Mouse (Mus musculus) liver, embryonic 11.5 days (tissue): Measurements from ENCODE around the gene Cryaa. TPM values are rescaled to one million over a fixed set of nuclear protein-coding genes. Genes with fewer than 3 reads are reported as not detected.

Experiments
- ATAC-seq: fragments of 200-750 bp; cut with Nextera tagmentation; replicated peaks from 2 replicates; pipeline ENCODE4 v1.8.0; 2017; ENCODE audit warnings: moderate number of reproducible peaks, mild to moderate bottlenecking, moderate TSS enrichment, moderate library complexity; ENCODE audit not compliant: low FRiP score
- DNase-seq: peaks from one replicate; pipeline ENCODE4 v3.0.0-alpha.2; 2017; ENCODE audit warnings: low spot score
- H3K27ac ChIP-seq: fragments of 300-500 bp; sonication (generic); 2 replicates; pipeline ENCODE4 v1.5.1; 2014; ENCODE audit warnings: mild to moderate bottlenecking, low read depth, low read length, control low read depth
- H3K27me3 ChIP-seq: fragments of 300-500 bp; sonication (generic); replicated peaks from 2 replicates; pipeline ENCODE4 v1.6.1; 2014; ENCODE audit warnings: low read length, mixed read lengths; ENCODE audit not compliant: control insufficient read depth, insufficient read depth
- H3K36me3 ChIP-seq: fragments of 300-500 bp; sonication (generic); 2 replicates; pipeline ENCODE4 v1.6.1; 2014; ENCODE audit warnings: mild to moderate bottlenecking, low read length, moderate library complexity, mixed read lengths; ENCODE audit not compliant: control insufficient read depth, insufficient read depth
- H3K4me1 ChIP-seq: fragments of 300-500 bp; sonication (generic); replicated peaks from 2 replicates; pipeline ENCODE4 v1.6.1; 2014; ENCODE audit warnings: low read length, mixed read lengths; ENCODE audit not compliant: control insufficient read depth, insufficient read depth
- H3K4me2 ChIP-seq: fragments of 300-500 bp; sonication (generic); 2 replicates; pipeline ENCODE4 v1.6.1; 2014; ENCODE audit warnings: mild to moderate bottlenecking, control low read depth, moderate library complexity
- H3K4me3 ChIP-seq: fragments of 300-500 bp; sonication (generic); 2 replicates; pipeline ENCODE4 v1.5.1; 2014; ENCODE audit warnings: low read depth, low read length, control low read depth
- H3K9ac ChIP-seq: fragments of 300-500 bp; sonication (generic); 2 replicates; pipeline ENCODE4 v1.6.1; 2014; ENCODE audit warnings: low read depth, low read length, control low read depth
- H3K9me3 ChIP-seq: fragments of 300-500 bp; sonication (generic); 2 replicates; pipeline ENCODE4 v1.6.1; 2016; ENCODE audit warnings: low read length, inconsistent platforms, mixed read lengths; ENCODE audit not compliant: control insufficient read depth
- WGBS: fragments of 180-500 bp; shearing (Covaris S2); extraction: QIAGEN DNeasy Blood & Tissue Kit; methylation state at CpG from one replicate; pipeline ENCODE4 v1.1.7; 2014; 5-methylcytosine and 5-hydroxymethylcytosine counted together
- polyA plus RNA-seq: library from polyadenylated mRNA; unstranded; fragments of >200 nt; fragmentation: Nextera tagmentation; extraction: Ambion mirVana; gene quantifications from 2 replicates; pipeline ENCODE4 v1.2.1, GENCODE M21; 2014

The Cryaa gene
- polyA plus RNA-seq, 1 experiment from 2014 or later, result not detected

- ATAC-seq (no peak), DNase-seq (no peak)
- 59% methylated on average over 7 of the region's 7 CpGs for WGBS
- no peak overlapping the region for H3K27ac ChIP-seq
- H3K36me3 ChIP-seq, result no peaks in the 10 kb centered on the region
- H3K4me1 ChIP-seq, result no peaks in the 10 kb centered on the region
- H3K9ac ChIP-seq, result no peak overlapping the region
- H3K4me2 ChIP-seq, result no peak overlapping the region
- no peak overlapping the region for H3K4me3 ChIP-seq
- no peaks in the 10 kb centered on the region for H3K9me3 ChIP-seq
- no peaks in the 10 kb centered on the region for H3K27me3 ChIP-seq
Observed at GRCm38 (mm10) chr17:31709121-31709741, 31.6 kb downstream of the Cryaa start.

GRCm38 (mm10) chr17:31710455-31710854, 32.8 kb downstream of the Cryaa start:
- 72% methylated on average over 8 of the region's 8 CpGs for WGBS
- DNase-seq, result no peak
- ATAC-seq, result no peak

GRCm38 (mm10) chr17:31713709-31714108, 36.1 kb downstream of the Cryaa start:
- H3K9me3 ChIP-seq, result no peaks in the 10 kb centered on the region
- no peak for DNase-seq

More at GRCm38 (mm10) chr17:31710455-31710854, 32.8 kb downstream of the Cryaa start:
- H3K4me1 ChIP-seq, result no peaks in the 10 kb centered on the region
- H3K9me3 ChIP-seq, result no peaks in the 10 kb centered on the region
- no peaks in the 10 kb centered on the region for H3K36me3 ChIP-seq
- H3K9ac ChIP-seq, result no peak overlapping the region
- H3K27ac ChIP-seq, result no peak overlapping the region
- H3K4me2 ChIP-seq, result no peak overlapping the region
- no peaks in the 10 kb centered on the region for H3K27me3 ChIP-seq
- no peak overlapping the region for H3K4me3 ChIP-seq

DNA sequence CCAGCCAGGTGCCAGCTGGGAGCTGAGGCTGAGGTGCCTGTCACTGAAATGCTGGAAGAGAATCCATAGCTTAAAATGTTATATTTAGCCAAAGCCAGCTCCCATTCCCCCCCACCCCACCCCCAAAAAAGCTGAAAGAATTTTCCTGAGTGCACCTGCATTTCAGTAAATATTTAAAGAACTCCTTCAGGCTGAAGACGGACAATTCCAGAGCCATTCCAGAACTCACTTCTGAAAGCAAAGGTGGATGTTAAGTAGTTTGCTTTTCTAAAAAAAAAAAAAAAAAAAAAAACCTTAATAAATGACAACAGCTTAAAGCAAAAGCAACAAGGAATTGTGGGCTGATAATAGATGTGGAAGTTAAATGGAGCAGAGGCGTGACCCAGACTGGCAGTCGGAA, 36.5 kb downstream of the Cryaa start:
- WGBS, result 78% methylated on average over 3 of the region's 3 CpGs

More at GRCm38 (mm10) chr17:31713709-31714108, 36.1 kb downstream of the Cryaa start:
- no peak overlapping the region for H3K4me2 ChIP-seq
- no peaks in the 10 kb centered on the region for H3K4me1 ChIP-seq
- no peaks in the 10 kb centered on the region for H3K36me3 ChIP-seq
- H3K27me3 ChIP-seq, result no peaks in the 10 kb centered on the region
- no peak overlapping the region for H3K4me3 ChIP-seq
- H3K9ac ChIP-seq, result no peak overlapping the region
- no peak for ATAC-seq
- WGBS, result 80% methylated on average over 9 of the region's 9 CpGs
- no peak overlapping the region for H3K27ac ChIP-seq

GRCm38 (mm10) chr17:31715006-31715405, 37.4 kb downstream of the Cryaa start:
- H3K36me3 ChIP-seq, result no peaks in the 10 kb centered on the region
- no peak overlapping the region for H3K9ac ChIP-seq
- no peaks in the 10 kb centered on the region for H3K27me3 ChIP-seq
- H3K4me1 ChIP-seq, result no peaks in the 10 kb centered on the region
- DNase-seq (no peak), ATAC-seq (no peak)
- no peak overlapping the region for H3K27ac ChIP-seq
- H3K9me3 ChIP-seq, result no peaks in the 10 kb centered on the region
- H3K4me2 ChIP-seq, result no peak overlapping the region
- H3K4me3 ChIP-seq, result no peak overlapping the region
- 81% methylated on average over 11 of the region's 11 CpGs for WGBS

More for the DNA sequence above, 36.5 kb downstream of the Cryaa start:
- Histone ChIP-seq H3K27ac (no peak overlapping the region), H3K4me1 (no peaks in the 10 kb centered on the region), H3K4me2 (no peak overlapping the region), H3K27me3 (no peaks in the 10 kb centered on the region), H3K4me3 (no peak overlapping the region), H3K36me3 (no peaks in the 10 kb centered on the region), H3K9ac (no peak overlapping the region), H3K9me3 (no peaks in the 10 kb centered on the region)
- ATAC-seq, result no peak
- no peak for DNase-seq

DNA sequence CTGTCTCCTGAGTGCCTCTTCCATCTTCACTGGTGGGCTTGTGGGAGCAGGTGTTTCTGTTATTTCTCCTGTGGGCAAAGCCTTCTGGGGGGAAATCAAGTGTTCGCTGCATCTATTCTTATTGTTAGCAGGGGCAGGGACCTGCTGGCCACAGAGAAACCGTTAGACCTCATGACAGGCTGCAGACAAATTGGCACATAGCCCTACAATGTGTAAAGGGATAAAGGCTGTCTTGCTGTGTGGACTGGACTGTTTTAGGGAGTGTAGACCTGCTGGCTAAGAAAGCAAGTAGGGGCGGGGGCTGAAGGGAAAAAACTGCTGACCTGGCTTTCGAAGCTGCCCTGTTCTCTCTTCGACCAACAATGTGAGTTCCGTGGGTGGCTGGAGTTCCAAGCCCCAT, 44.0 kb downstream of the Cryaa start:
- Histone ChIP-seq H3K4me3 (no peak overlapping the region), H3K27me3 (no peaks in the 10 kb centered on the region), H3K9me3 (no peaks in the 10 kb centered on the region), H3K4me2 (no peak overlapping the region), H3K27ac (no peak overlapping the region), H3K4me1 (no peaks in the 10 kb centered on the region), H3K36me3 (no peaks in the 10 kb centered on the region), H3K9ac (no peak overlapping the region)
- no peak for ATAC-seq
- WGBS, result 85% methylated on average over 6 of the region's 6 CpGs
- DNase-seq, result no peak

DNA sequence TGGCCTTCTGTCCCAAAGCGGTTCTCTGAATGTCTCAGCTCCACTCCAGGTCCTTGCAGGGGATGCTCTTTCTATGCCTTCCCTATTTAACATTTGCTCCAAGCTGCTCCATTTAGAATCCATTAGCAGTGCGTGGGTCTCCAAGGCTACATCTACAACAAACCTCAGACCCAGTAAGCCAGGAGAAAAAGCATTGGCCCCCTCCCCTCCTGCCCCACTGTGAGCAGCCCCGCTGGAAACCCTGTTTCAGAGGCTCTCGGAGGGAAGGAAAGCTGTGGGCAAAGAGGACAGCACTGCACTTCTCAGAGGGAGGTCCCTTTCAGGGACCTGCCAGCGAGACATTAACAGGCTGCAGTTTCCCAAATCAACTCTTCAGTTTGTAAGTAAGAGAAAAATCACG, 47.8 kb downstream of the Cryaa start:
- Histone ChIP-seq H3K9ac (no peak overlapping the region), H3K4me3 (no peak overlapping the region), H3K27me3 (no peaks in the 10 kb centered on the region), H3K4me2 (no peak overlapping the region), H3K36me3 (no peaks in the 10 kb centered on the region), H3K4me1 (no peaks in the 10 kb centered on the region), H3K27ac (no peak overlapping the region), H3K9me3 (no peaks in the 10 kb centered on the region)
- no peak for DNase-seq
- ATAC-seq, result no peak
- WGBS, result 46% methylated on average over 6 of the region's 6 CpGs

- DNase-seq, result no peak
- H3K27me3 ChIP-seq, result no peaks in the 10 kb centered on the region
- H3K9me3 ChIP-seq, result no peaks in the 10 kb centered on the region
- no peak overlapping the region for H3K9ac ChIP-seq
- 78% methylated on average over 5 of the region's 5 CpGs for WGBS
- no peaks in the 10 kb centered on the region for H3K36me3 ChIP-seq
- no peak overlapping the region for H3K27ac ChIP-seq
- H3K4me3 ChIP-seq, result no peak overlapping the region
- no peak for ATAC-seq
- no peak overlapping the region for H3K4me2 ChIP-seq
- no peaks in the 10 kb centered on the region for H3K4me1 ChIP-seq
Observed at GRCm38 (mm10) chr17:31726216-31726615, 48.6 kb downstream of the Cryaa start.

GRCm38 (mm10) chr17:31727230-31727629, 49.6 kb downstream of the Cryaa start:
- H3K27me3 ChIP-seq, result no peaks in the 10 kb centered on the region
- no peak for DNase-seq
- WGBS, result 53% methylated on average over 4 of the region's 4 CpGs
- H3K36me3 ChIP-seq, result no peaks in the 10 kb centered on the region
- ATAC-seq, result no peak
- H3K4me2 ChIP-seq, result no peak overlapping the region
- H3K27ac ChIP-seq, result no peak overlapping the region
- no peaks in the 10 kb centered on the region for H3K9me3 ChIP-seq
- H3K4me1 ChIP-seq, result no peaks in the 10 kb centered on the region
- H3K9ac ChIP-seq, result no peak overlapping the region
- H3K4me3 ChIP-seq, result no peak overlapping the region
